Mouse (Mus musculus): Measurements from ENCODE around the gene Ush2a. TPM values are rescaled to one million over a fixed set of nuclear protein-coding genes. Genes with fewer than 3 reads are reported as not detected.

The Ush2a gene
- total RNA-seq, 2 experiments from 2014 or later: not detected

- intact Hi-C loops (cut with DNase I): no loop called here
- DNase-seq: no peak
Observed at GRCm38 (mm10) chr1:188852776-188853175, 591.0 kb downstream of the Ush2a start.

DNA sequence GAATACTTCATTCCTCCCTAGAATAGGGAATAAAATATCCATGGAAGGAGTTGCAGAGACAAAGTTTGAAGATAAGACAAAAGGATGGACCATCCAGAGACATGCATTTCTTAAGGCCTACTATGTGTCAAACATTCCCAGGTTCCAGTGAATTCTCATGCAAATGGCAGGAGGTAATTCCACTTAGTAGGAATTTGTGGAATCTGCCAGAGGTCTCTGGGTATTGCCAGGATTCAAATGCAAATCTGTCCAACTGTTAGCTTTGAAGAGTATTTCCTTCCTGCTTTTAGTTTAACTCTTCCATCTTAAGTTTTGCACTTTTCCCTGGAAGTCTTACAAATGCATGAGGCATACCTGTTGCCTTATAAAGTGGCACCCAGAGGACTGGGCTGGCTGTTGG lies 592.4 kb downstream of the Ush2a start:
- no peak for DNase-seq
- intact Hi-C loops (cut with DNase I): no loop called here

DNA sequence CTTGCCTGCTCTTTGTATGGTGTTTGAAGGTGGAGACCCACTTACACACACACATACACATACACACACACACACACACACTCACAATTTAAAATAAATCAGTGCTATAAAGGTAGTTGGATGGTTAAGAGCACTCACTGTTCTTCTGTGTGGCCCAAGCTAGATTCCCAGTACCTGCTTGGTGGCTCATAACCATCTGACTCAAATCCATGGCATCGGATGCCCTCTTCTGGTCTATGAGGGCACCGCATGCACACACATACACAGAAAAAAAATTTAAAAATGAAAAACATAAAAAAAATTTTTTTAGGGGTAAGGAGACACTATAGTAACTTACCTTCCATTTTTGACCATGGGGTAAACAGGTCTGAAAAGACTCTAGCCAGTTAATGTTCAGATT lies 593.2 kb downstream of the Ush2a start:
- no peak for DNase-seq
- intact Hi-C loops (cut with DNase I): no loop called here

- intact Hi-C loops (cut with DNase I): no loop called here
- no peak for DNase-seq
Observed at GRCm38 (mm10) chr1:188859718-188860117, 597.9 kb downstream of the Ush2a start.

DNA sequence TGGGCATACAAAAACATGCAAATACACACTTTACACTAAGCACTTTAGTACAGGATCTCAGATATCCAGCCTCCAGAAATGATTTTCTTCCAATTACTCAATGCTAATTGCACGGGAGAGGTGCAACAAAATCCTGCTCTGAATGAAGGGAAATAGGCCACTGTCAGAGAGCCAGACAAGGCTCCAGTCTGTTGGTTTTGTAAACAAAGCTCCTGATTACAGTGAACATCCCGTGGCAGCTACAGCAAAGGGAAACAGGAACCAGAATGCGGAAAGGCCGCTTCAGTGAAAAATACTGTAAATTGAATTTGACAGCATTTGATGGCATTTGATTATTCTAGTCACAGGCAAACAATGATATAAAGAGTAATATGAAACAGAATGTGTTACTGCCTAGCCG lies 604.1 kb downstream of the Ush2a start:
- intact Hi-C loops (cut with DNase I): loop anchor here (1.0 kb wide), 1 partner anchor 45 kb away; no protein-coding TSS in a partner anchor

GRCm38 (mm10) chr1:188866515-188866914 lies 604.7 kb downstream of the Ush2a start:
- no peak for DNase-seq
- intact Hi-C loops (cut with DNase I): loop anchor here (1.0 kb wide), 1 partner anchor 45 kb away; no protein-coding TSS in a partner anchor

More for the DNA sequence above, 604.1 kb downstream of the Ush2a start:
- no peak for DNase-seq

- intact Hi-C loops (cut with DNase I): no loop called here
Observed at GRCm38 (mm10) chr1:188878531-188879055, 616.8 kb downstream of the Ush2a start.

GRCm38 (mm10) chr1:188896906-188897551 lies 635.2 kb downstream of the Ush2a start:
- DNase-seq: no peak
- intact Hi-C loops (cut with DNase I): no loop called here

More at GRCm38 (mm10) chr1:188878531-188879055, 616.8 kb downstream of the Ush2a start:
- DNase-seq: no peak

GRCm38 (mm10) chr1:188904091-188904490 lies 642.3 kb downstream of the Ush2a start:
- intact Hi-C loops (cut with DNase I): no loop called here
- DNase-seq: no peak

- intact Hi-C loops (cut with DNase I): no loop called here
- no peak for DNase-seq
Observed at GRCm38 (mm10) chr1:188906175-188906574, 644.4 kb downstream of the Ush2a start.

DNA sequence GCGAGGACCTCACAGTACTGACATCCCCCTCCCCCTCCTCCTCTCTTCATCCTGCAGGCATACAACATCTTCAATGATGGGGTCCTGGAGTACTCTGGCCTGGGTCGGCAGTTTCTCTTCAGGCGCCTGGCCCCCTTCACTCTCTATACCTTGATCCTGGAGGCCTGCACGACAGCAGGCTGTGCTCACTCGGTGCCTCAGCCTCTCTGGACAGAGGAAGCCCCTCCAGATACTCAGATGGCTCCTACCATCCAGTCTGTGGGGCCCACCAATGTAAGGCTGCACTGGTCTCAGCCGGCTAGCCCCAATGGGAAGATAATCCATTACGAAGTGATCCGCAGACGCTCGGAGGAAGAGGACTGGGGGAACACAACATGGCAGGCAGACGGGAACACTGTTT lies 648.8 kb downstream of the Ush2a start:
- intact Hi-C loops (cut with DNase I): loop anchor here (1.0 kb wide), 1 partner anchor 44 kb away; no protein-coding TSS in a partner anchor
- no peak for DNase-seq

DNA sequence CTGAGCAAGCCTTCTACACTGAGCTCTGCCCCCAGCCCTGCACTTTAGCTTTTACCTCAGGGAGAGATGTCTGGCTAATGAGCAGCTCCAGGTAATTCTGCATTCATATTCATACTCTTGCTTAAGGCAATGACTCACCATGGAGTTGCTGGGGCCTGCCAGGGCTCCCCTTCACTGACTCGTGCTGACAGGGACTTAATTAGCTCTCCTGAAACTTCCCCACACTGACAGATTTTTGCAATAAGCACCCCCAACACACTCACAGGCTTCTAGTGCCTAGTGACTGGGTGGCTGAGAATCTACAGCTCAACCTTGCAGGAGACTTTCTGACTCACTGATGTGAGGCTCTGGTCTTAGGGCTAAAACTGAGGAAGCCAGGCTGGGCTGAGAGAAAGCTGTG lies 658.1 kb downstream of the Ush2a start:
- no peak for DNase-seq
- intact Hi-C loops (cut with DNase I): no loop called here

GRCm38 (mm10) chr1:188937246-188937780 lies 675.5 kb downstream of the Ush2a start:
- no peak for DNase-seq
- intact Hi-C loops (cut with DNase I): no loop called here

GRCm38 (mm10) chr1:188945326-188945725 lies 683.5 kb downstream of the Ush2a start:
- intact Hi-C loops (cut with DNase I): no loop called here
- DNase-seq: no peak

GRCm38 (mm10) chr1:188946849-188947248 lies 685.0 kb downstream of the Ush2a start:
- intact Hi-C loops (cut with DNase I): no loop called here
- DNase-seq: no peak

- intact Hi-C loops (cut with DNase I): no loop called here
- DNase-seq: no peak
Observed at GRCm38 (mm10) chr1:188947794-188948193, 686.0 kb downstream of the Ush2a start.

DNA sequence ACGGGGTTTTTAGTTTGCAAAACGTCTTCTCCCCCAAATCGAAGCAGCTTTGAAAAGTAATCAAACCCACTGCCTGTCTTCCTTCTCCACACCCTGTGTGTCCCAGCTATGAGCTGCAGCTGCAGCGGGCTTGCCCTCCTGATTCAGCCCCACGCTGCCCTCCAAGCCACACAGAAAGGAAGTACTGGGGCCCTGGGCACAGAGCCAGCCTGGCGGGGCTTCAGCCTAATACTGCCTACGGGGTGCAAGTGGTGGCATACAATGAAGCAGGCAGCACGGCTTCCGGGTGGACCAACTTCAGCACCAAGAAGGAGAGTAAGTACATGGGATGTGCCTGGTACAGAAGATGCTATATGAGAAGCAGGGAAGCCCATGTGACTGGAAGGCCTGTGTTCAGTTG lies 686.5 kb downstream of the Ush2a start:
- intact Hi-C loops (cut with DNase I): no loop called here
- DNase-seq: no peak

DNA sequence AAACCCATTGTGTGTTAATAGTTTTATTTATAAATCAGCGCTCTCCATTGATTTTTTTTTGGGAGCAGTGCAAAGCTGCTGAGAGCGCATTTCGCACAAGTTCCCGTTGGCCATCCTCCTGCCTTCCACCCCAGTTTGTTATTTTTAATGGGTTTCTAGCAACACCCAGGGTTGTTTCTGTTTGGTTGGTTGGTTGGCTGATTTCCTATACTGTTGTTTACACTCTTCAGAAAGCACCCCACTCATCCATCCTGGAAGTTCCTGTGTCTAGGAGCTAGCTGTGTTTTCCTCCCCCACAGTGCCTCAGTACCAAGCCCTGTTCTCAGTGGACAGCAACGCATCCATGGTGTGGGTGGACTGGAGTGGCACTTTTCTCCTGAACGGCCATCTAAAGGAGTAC lies 689.3 kb downstream of the Ush2a start:
- intact Hi-C loops (cut with DNase I): no loop called here

DNA sequence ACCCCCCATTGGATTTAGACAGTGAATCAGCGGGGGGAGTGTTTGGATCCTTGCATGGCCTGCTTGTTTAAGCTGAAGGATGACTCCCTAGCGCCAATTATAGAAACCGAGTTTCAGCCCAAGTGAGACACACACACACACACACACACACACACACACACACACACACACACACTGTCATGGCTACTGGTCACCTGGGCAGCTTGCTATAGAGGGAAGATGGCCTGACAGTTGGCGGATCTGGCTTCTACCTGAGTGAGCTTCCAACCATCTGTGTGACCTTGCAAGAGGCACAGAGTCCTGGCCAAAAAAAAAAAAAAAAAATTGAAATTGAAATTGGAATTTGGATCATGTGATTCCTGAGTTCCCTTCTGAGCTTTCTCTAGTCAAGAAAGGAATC lies 690.7 kb downstream of the Ush2a start:
- intact Hi-C loops (cut with DNase I): no loop called here
- no peak for DNase-seq

More for the DNA sequence above, 689.3 kb downstream of the Ush2a start:
- DNase-seq: no peak

DNA sequence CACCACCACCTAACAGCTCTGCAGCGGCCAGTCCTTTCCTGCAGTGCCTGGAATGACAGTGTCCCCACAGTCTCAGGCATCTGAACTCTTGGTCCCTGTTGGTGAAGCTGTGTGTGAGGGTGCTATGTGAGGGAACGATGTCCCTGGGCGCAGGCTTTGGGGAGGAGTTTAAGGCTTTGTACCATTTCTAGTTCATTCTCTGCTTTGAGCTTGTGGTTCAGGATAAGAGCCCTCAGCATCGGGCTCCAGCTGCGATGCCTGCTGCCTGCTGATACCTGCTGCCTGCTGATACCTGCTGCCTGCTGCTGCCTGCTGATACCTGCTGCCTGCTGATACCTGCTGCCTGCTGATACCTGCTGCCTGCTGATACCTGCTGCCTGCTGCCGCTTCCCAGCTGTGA lies 711.3 kb downstream of the Ush2a start:
- intact Hi-C loops (cut with DNase I): no loop called here
- DNase-seq: no peak

DNA sequence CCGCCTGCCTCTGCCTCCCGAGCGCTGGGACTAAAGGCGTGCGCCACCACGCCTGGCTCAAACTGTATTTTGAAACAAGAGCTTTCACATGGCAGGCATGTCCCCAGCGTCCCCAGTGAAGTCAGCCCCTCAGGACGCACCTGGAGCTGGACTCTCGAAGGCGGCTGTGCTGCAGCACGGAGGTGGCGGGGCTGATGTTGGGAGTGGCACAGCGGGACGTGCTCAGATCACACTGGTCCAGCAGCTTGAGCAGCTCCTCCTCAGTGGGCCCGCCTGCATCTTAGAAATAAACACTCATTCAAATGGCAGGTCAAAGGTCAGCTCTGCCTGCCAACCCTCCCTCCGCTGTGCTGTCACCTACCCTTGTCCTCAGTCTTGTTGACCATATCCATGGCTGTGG lies 712.1 kb downstream of the Ush2a start:
- intact Hi-C loops (cut with DNase I): no loop called here
- DNase-seq: no peak

DNA sequence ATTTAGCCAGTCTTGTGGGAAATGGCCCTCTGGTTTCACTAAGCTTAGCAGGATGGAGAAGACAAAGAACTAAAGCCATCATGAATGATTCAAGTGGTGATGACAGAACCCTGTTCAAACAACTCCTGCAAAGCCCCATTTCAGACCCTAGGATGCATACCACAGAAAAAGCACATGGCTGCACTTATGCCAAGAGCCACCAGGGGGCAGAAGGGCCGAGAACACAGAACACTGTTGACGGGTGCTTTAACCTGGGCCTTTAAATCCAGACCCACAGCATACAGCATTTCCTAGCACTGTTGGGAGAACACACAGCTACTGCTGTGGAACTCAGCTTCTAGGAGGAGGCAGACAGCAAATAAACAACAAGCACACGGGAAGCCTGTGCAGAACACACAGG lies 718.2 kb downstream of the Ush2a start:
- DNase-seq: peak; percentile 22 to 40
- intact Hi-C loops (cut with DNase I): no loop called here
